Mouse (Mus musculus) stomach, postnatal 0 days (tissue): Measurements from ENCODE around the gene Prrx2.

Experiments used
- CTCF ChIP-seq: IDR thresholded peaks from 2 replicates; pipeline ENCODE4 v1.5.1; 2016; ENCODE audit warnings: antibody characterized with exemption, low read depth, mild to moderate bottlenecking, moderate library complexity
- EP300 ChIP-seq: optimal IDR thresholded peaks from 2 replicates; pipeline ENCODE3; 2016; ENCODE audit warnings: antibody characterized with exemption

GRCm38 (mm10) chr2:30833644-30834043, 1.1 kb upstream of the Prrx2 start:
- TF ChIP-seq CTCF (no peak), EP300 (no peak)
